Mouse (Mus musculus) cerebellum, adult 18-20 months (tissue): ENCODE results near the gene Rftn1.
"Not testable (repeated sequence)": the region's sequence is repeated elsewhere in the genome, so short reads cannot be mapped to it uniquely, and the experiment has no call there.

Experiments used
- DNase-seq, 2 experiments: peaks; one replicate each; pipeline ENCODE4 v3.0.0; 2021

The Rftn1 gene

DNA sequence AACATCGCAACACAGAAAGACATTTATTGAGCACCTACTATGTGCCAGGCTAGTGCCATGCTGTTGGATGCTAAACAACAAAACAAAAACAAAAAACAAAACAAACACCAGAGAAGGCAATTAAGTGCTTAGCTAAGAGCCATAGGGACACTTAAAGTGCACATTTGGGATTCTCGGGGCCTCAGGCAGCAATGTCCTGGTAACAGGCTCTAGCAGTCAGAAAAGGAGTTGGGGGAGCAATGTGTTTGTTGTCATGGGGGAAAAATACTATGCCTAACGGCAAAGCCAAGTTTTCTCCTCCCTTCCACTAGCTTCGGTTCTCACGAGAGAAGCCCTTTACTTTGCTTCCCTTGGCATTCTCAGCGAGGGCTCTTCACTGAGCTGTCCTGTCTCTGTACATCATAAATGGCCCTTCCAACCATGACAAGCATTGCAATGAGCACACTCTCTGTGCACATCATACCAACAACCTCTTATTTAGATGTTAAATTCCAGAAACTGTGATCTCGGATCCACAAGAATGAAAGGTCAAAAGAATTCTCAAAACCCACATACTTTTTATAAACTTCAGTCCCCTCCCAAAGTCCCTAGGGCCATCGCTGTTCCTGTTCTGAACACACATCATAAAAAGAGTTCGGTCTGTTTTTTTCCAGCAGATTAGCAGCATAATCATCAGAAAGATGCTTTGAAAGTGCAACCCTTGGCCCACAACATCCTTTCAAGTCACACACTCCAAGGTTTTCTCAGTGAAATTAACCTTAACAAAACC is 63.2 kb downstream of the Rftn1 start:
- DNase-seq: no peak

DNA sequence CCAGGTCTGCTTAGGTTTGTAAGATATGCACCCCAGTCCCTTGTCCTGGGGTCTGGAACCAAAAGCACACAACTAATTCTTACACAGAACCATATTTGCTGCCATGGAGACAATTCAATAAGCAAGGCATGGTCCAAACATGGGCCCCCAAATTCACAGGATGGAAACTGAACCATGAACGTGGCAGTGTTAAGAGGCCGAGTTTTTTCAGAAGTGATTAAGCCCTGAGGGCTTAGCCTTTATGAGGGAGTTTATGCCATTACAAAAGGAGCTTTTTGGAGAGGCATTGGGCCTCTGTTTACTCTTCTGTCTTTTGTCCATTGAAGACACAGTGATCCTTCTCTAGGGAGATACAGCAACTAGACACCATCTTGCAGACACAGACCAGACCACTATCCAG is 63.9 kb downstream of the Rftn1 start:
- DNase-seq: no peak

DNA sequence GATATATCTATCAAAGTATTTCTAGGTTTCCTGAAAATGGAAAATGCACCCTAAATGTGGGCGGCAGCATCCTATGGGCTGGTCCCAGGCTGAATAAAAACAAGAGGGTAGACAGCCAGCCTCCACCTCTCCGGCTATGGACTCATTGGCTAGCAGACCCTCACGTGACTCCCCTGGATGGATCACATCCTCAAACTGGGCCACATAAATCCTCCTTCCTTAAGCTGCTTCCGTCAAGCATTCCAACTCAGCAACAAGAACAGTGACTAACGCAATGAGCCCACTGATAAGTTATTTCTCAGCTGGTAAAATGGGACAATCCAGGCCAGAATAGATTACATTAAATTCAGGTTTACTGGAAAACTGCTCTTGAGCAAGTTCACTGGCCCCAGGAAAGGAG is 64.6 kb downstream of the Rftn1 start:
- DNase-seq: no peak

DNA sequence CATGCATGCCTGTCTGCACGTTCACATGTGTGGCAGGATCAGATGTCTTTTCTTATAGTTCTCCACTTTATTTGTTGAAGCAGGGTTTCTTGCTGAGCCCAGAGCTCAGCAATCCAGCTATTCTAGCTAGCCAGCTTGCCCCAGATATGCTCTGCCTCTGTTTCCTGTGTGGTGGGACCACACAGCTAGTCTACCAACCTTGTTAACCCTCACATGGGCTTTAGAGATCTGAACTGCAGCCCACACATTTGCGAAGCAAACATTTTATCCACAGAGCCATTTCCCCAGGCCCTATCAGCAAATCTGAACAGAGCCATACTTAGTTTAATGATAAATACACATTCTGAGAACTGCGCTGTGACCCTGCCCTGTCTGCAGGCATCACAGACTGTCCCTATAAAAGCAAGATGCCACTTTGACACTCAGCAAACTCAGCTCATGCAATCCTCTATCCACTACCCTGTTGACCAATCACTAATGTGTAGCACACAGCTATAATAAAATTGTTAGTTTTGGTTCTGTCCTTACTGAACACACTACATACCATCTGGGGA is 65.2 kb downstream of the Rftn1 start:
- DNase-seq: no peak

DNA sequence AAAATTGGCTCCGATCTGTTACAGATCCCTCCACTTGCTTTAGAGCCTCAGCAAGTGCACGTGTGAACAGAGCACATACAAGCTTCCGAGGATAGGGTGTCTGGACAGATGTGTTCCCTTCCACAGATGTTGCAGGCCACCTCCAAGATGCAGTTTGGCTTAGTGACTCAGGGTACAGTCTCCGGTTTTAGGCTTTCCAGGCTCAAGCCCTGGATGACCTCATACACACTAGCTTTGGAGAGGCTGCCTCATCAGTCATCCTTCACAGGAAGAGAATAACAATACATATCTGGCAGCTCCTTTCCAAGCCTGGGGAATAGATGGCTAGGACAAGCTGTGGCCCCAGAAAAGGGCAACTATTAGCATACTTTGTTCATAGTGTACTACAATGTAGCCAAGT is 65.8 kb downstream of the Rftn1 start:
- no peak for DNase-seq

DNA sequence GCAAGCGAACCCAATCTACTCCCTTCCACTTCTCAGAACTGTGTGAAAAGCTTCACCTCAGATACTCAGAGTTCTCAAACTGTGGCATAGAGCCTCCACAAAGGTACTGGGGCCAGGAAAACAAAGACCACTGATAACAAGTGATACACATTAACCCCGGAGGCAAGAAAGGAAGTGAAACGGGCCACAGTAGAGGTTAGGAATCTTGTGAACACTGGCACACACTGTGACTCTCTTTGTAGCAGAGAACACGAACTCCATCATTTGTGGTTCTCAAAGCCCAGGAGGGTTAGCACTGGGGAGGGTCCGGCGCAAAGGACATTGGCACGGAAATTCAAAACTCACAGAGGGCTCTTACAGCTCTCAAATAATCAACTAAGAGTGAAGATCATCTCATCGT is 67.9 kb downstream of the Rftn1 start:
- DNase-seq: no peak

DNA sequence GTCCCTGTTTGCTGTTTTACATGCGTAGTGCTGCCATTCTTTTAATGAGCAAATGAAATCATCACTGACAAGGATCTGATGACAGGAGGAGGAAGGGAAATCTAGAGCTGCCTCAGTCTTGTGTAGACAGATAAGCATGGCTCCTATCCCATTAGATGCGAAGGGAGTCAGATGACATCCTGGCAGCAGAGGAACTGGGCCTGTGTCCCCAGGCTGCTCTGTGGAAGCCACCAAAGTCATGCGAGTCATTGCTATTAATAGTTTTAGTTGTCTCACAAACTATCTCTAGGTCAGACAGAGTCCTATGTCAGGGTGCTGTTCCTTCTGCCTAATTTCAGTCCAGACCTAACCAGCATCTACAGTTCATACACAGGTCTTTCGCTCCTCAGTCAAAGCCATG is 70.4 kb downstream of the Rftn1 start:
- no peak for DNase-seq

DNA sequence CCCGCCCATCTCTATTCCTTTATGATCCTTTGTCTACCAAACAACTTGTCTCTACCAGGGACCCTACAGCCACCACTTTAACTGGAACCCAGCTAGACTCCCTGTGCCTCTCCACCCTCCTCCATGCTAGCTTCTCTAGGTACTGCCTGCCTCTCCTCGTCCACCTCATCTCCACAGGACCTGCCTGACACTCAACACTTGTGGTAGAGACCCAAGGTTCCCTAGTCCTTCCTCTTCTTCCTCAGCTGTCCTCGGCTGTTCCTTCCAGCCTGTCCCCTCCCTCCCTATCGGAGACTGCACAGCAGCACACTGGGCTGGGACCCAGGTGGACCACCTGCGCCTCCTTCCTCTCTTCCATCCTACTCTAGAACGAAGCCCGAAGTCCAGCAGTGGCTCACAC is 73.0 kb downstream of the Rftn1 start:
- DNase-seq: no peak

DNA sequence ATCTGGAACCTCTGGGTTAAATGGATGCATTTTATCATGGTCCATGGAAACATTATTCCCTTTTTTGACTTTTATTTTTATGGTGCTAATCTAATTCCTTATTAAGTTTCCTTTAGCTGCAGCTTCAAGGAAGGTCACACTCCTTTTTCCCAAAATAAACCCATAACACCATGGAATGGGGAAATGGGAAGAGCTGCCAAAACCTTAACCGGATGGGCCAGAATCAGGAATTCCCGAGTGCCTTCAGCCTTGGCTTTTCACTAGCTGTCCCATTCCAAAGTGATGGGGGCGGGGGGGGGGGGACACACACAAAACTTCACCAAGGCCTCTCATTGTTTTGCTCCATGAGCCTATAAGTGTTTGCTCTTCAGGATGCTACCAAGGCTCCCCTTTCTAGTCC is 73.5 kb downstream of the Rftn1 start:
- no peak for DNase-seq

DNA sequence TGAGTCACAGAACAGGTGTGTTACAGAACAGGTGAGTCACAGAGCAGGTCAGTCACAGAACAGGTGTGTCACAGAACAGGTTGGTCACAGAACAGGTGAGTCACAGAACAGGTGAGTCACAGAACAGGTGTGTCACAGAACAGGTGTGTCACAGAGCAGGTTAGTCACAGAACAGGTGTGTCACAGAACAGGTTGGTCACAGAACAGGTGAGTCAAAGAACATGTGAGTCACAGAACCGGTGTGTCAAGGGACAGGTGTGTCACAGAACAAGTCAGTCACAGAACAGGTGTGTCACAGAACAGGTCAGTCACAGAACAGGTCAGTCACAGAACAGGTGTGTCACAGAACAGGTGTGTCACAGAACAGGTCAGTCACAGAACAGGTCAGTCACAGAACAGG is 74.1 kb downstream of the Rftn1 start:
- DNase-seq: not testable (repeated sequence)

DNA sequence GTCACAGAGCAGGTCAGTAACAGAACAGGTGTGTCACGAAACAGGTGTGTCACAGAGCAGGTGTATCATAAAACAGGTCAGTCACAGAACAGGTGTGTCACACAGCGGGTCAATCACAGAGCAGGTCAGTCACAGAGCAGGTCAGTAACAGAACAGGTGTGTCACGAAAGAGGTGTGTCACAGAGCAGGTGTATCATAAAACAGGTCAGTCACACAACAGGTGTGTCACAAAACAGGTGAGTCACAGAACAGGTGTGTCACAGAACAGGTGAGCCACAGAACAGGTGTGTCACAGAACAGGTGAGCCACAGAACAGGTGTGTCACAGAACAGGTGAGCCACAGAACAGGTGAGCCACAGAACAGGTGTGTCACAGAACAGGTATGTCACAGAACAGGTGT is 74.8 kb downstream of the Rftn1 start:
- DNase-seq: not testable (repeated sequence)

DNA sequence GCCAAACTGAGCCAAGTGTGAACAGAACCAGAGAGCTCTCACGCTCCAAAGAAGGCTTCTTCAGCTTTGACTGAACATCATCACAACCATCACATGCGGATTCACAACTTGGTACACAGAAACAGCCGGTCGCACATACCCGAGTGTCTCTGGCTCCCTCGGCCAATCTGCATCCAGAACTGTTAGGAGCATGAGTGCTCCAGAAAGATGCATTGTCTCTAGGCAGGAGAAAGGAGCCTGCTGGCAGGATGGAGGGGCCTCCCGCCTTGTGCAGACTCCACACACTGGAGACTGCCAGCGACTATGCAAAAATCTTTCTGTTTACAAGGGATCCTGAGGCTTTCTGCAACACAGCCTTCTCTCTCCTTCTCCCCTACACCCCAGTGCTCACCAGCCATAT is 75.8 kb downstream of the Rftn1 start:
- DNase-seq: no peak

DNA sequence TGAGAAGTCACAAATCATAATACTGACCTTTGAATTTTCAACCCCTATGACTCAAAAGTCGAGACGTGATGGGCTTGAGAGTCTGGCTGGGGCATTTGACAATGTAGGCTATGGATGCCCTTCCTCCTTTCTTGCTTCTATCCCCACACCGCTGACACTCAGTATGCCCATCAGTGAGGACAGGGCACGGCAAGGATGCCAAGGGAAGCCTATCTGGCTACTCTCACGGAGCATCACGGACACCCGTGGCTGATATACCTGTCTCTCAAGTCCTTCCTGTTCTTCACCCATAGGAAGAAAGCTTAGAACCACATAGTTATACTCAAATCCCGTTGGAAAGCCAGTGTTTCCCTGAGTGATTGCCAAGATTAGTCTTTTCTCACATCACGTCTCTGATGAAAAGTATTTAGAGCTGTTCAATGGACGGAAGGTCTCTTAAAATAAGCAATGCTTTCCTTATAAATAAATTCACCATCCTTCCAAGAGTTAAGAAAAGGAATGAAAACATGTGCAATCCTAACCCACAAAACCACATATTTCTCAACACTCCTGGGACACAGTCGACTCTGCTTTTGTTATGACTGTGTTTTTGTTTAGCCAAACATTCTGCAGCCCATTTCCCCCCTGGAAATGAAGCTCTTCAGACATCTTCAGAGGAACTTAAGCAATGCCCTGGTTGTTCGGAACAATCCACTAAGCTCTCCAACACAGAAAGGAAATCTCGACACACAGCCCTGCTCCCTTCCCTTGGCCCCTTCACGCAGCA is 79.6 kb downstream of the Rftn1 start:
- DNase-seq: no peak

DNA sequence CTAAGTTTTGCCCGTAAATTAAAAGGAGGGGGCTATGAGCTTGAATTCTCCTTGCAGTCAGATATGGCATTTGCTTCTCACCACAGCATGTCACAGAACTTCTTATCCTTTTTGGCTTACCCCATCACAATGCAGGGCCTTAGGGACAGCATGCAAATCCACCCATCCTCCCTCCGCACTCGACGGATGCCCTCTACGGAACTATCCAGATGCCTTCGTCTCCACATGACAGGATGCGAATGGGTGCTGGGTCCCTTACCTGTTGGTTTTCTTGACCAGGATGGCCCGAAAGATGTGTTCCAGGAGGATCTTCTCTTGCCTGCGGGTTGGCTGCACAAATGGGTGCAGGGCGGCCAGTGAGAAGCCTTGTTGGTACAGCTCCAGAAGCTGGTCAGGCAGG is 83.7 kb downstream of the Rftn1 start:
- no peak for DNase-seq

DNA sequence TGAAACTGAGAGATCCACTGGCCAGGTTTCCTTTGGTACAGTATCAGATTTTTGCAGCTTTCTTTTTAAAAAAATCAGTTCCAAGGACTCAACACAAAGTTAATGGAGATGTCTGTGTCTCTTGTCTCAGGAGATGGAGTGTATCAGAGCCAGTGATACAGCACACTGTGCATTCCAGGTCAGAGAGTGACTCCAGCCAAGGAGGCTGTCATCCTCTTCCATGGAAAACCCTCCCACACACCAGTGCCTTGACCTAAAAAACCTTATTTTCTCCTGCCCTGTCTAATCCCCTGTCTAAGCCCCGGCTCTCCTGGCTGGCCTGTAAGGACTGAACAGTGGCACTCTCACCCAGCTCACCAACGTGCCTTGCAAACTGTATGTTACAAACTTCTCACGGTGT is 86.3 kb downstream of the Rftn1 start:
- no peak for DNase-seq

DNA sequence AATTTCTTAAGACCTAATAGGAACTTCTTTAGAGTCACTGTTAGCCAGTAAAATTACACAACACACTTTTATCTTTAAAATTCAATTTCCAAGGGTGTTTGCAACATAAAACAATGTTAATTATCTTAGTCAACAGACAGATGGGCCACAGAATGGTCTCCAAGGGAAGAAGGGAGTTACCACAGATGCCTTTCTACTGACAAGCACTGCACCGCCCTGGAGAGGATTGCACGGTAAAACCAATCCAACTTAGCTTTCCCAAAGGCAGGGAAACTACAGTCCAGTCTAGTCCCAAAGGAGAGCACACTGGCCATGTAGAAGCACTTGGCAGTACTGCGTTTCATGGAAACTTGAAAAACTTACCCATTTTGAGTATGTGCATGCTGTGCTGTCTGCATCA is 89.1 kb downstream of the Rftn1 start:
- DNase-seq: no peak

DNA sequence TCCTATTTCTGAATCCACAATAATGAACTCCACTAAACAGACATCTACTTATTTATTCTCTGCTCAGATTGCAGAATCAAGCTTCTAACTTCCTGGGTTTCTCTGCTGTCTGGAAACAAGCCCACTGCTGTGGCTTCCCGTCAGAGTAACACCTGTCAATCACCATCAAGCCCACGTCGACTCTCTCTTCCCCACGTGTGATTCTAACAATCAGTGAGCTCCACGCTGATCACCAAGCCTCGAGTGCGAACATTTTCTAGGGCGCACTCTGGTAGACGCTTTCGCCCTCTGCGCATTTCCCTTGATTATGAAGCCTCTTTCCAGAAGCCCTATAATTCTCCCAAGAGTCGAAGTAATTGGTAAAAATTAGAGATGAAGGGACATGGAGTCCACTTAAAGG is 90.4 kb downstream of the Rftn1 start:
- DNase-seq: no peak

DNA sequence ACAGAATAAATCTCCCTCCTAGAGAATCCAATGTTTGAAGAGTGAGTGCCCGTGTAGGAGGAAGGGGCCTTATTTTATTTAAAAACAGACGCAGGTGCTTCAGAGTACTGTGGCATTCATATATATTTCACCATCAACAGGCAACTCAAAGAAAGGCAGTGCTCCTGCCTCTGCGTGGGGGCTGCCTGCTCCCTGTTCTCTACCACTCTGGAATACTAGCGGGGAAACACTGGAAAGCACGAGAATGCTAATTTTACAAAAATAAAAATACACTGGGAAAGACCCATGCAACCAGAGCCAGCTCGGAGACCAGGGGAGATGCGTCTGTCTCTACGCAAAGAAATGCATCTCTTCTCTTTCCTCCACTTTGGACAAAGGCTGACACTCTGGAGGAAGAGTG is 91.1 kb downstream of the Rftn1 start:
- DNase-seq: no peak

DNA sequence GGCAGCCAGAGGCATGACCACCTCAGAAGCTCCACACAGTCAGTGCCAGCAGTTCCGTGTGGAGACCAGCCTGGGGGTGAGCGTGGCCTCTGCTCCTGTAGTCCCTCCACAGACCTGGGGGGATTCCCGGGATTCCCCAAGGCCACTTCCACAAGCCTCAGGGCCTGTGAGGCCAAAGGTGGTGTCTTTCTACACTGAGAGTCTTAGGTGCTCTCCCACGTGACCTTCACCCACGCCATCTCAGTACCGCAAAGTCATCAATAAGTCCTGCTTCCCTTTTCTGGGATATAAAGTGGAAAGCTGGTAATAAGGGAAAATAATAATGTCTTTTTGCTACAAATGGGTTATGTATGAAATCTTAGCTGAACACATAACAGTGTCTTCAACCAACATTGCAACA is 92.2 kb downstream of the Rftn1 start:
- no peak for DNase-seq

DNA sequence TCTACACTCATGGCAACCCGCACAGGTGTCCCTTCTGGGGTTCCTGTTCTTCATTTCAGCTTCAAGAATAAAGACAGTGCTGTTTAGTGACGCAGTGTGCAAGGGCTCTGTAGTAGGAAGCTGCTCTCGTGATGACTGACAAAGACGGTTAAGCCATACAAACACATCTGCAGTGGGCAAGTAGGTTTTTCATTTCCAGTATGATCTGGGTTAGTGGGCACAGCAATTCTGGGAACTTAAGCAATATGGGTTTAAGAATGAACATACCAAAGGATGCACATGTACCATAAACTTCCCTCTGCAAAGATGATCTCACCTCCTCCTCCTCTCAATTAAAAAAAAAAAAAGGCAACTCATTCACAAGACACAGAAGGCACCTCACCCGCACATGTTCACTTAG is 92.6 kb downstream of the Rftn1 start:
- DNase-seq: no peak

DNA sequence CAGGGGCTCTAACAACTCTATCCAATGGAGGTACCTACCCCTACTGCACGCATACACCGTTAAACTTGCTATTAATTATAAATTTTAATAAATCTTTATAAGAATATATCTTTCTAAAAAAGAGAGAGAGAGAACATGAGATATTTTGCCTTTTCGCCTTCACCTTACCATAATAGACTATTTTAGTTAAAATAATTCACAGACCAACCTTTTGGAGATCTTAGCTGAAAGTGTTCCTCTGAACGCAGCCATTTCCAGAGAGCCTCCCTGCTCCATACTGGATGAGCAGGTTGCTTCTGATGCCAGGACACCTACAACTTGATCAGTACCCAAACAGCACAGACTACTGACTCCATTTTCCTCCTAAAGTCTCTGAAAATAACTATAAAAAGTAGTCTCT is 94.2 kb downstream of the Rftn1 start:
- no peak for DNase-seq

DNA sequence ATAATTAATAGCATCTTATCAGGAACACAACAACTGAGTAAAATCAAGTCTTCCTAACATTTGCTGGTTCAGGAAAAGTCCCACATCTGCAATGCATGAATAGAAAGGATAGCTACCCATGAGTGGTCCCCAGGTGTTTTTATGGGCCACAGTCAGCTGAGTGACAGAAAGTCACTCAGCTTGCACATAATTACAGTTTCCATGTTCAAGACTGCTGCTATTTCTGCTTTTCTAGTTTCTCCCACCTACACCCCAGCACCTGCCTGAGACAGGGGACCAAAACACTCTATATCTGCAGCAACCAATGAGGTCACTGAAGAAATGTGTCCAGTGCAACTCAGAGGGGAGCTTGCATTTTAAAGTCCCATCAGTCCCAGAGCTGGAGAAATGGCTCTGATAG is 95.9 kb downstream of the Rftn1 start:
- DNase-seq: no peak

DNA sequence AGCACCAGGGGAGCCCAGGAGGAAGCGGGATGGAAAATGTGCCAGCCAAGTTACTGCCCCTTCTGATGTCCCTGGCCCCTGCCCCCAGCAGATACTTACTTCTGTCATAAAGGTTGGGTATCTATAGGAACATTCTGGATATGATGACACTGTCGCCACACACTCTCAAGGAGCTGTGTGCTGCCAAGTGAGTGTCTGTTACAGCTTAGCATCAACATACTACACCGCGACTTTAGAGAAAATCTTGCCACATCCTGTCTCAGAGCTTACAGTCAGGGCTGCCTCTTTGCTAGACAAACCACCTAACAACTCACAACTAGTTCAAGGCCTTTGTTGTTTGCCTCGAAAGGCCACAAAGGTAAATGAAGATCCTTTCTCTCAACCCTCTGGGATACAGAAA is 96.4 kb downstream of the Rftn1 start:
- DNase-seq: no peak

DNA sequence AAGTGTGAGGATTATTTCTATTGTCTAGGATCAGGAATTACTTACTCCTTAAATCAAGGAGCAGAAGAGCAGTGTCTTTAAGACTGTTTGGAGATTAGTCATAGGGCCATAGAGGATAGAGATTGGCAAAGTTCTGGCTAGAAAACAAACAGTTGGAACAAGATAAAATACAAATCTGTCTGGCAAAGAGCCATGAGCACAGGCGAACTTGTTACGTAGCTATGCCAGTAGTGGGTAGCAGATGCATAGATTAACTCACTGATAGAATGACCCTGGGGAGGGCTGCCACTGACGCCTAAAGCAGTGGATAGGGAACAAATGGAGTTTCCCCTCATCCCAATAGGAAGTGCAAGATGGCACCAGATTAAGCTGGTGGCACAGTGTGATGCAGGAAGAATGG is 97.1 kb downstream of the Rftn1 start:
- no peak for DNase-seq

DNA sequence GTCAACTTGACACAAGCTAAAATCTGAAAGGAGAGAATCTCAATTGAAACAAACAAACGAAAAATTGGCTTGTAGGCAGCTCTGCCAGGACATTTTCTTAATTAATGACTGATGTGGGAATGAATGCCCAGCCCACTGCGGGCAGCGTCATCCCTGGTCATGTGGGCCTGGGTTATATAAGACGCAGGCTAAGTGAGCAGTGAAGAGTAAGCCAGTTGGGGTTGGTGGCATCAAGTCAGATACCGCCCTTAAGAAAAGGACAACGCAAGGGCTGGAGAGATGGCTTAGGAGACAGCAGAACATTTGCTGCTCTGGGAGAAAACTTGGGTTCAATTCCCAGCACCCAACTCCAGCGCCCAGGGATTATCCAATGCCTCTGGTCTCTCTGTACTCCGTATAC is 97.6 kb downstream of the Rftn1 start:
- no peak for DNase-seq
